Mouse (Mus musculus) B cell, adult 62 days (primary cell): ENCODE results near the gene Rasl10b. TPM values are rescaled to one million over a fixed set of nuclear protein-coding genes. Genes with fewer than 3 reads are reported as not detected.

Experiments
- total RNA-seq: library from RNA; stranded (reverse); gene quantifications from 4 replicates; pipeline ENCODE4 v1.2.4, GENCODE M21; 2023

The Rasl10b gene
- 0.79 to 1.2 TPM (median 0.90 TPM) in 4 replicates for total RNA-seq

DNA sequence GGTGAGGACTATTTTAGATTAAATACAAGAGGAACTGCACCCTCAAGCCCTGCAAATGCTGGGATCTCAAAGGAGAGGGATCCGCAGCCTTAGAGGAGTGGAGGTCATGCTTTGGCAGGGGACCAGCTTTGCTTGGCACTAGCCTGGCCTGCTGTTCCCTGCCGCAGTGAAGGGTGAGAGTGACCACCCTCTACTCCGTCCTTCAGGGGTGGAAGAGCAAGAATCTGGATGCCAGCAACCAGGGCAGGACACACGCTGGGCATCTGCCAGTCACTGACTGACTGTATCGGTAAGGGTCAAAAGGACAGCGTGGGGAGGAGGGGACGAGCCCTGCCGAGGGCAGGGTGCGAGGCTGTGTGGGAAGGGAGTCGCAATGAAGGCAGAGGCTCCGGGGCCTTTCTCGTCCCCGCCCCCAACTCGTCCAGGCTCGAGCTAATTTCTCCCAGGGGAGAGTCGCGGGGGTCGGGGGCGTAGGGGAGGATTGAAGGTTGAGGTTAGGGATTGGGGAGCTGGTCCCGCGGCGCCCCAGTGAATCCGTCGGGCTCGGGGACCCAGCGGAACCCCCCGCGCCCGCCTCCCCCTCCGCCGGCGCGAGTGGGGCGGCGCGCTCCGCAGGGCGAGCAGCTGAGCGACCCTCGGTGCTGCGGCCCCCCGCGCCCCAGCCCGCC lies at the start of gene Rasl10b:
Rasl10b (plus strand) TSS at position 51 of the 668 bp plus-strand sequence.

GRCm38 (mm10) chr11:83429355-83429754 lies 20.4 kb downstream of the Rasl10b start, which contains the start of gene Gas2l2:
TSS of gene Gas2l2 (minus strand) at chr11:83429455.

DNA sequence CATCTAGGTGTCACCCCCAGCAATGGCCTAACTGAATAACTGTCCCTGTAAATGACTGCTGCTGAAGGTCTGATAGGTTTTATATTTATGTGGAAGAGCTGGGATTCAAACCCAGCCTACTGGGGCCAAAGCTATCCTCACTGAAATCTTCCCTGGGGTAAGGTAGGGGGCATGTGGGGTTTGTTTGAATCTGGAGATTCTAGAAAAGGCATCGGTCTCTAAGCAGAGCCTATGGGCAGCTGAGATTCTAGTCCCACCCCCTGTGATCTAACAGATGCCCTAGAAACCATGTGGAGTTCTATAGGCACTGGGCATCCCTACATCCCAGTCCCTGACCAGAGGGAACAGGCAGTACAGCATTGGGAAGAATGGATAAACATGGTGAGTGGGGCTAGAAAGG lies 28.4 kb downstream of the Rasl10b start, which contains the start of gene 1700020L24Rik:
1700020L24Rik (plus strand) TSS at position 301 of the 400 bp plus-strand sequence.

GRCm38 (mm10) chr11:83462711-83463244 lies 53.8 kb downstream of the Rasl10b start, which contains the start of gene Mmp28:
TSS of gene Mmp28 (minus strand) at chr11:83463071.

Other genes with a start within 250 kb of the Rasl10b start
- gene Slfn4, start 234.0 kb upstream of the Rasl10b start, total RNA-seq: 0.24 to 0.34 TPM (median 0.26 TPM) in 3 of 4 replicates, not detected in the other
- gene Slfn3, start 217.8 kb upstream of the Rasl10b start, total RNA-seq: 1.7 to 3.0 TPM (median 2.1 TPM) in 4 replicates
- gene Slfn14, start 122.4 kb upstream of the Rasl10b start, total RNA-seq: not detected in 4 replicates
- gene Ap2b1, start 110.1 kb upstream of the Rasl10b start, total RNA-seq: 130 to 153 TPM (median 142 TPM) in 4 replicates
- gene Pex12, start 106.6 kb upstream of the Rasl10b start, total RNA-seq: 12.6 to 15.2 TPM (median 14.1 TPM) in 4 replicates
- not detected in 4 replicates for gene Gas2l2, start 20.3 kb downstream of the Rasl10b start, total RNA-seq
- gene 1700020L24Rik, start 28.5 kb downstream of the Rasl10b start, total RNA-seq: 0.83 TPM in 1 of 4 replicates, not detected in the others
- not detected in 4 replicates for gene Mmp28, start 53.9 kb downstream of the Rasl10b start, total RNA-seq
- 154 to 178 TPM (median 165 TPM) in 4 replicates for gene Taf15, start 63.9 kb downstream of the Rasl10b start, total RNA-seq
- gene Heatr9, start 113.0 kb downstream of the Rasl10b start, total RNA-seq: 0.30 TPM in 1 of 4 replicates, not detected in the others
- gene Ccl5, start 121.4 kb downstream of the Rasl10b start, total RNA-seq: 4.6 to 8.0 TPM (median 6.7 TPM) in 4 replicates
- gene Ccl9, start 169.5 kb downstream of the Rasl10b start, total RNA-seq: 0.19 to 1.2 TPM in 2 of 4 replicates, not detected in the others
- 1.0 to 2.2 TPM (median 1.1 TPM) in 4 replicates for gene Ccl6, start 183.9 kb downstream of the Rasl10b start, total RNA-seq
- not detected in 4 replicates for gene Rpl9-ps1, start 236.5 kb downstream of the Rasl10b start, total RNA-seq
- gene Ccl3, start 240.2 kb downstream of the Rasl10b start, total RNA-seq: 26.0 to 35.8 TPM (median 30.5 TPM) in 4 replicates